Mouse (Mus musculus): ENCODE data around the gene Galnt17.

Galnt17 gene

DNA sequence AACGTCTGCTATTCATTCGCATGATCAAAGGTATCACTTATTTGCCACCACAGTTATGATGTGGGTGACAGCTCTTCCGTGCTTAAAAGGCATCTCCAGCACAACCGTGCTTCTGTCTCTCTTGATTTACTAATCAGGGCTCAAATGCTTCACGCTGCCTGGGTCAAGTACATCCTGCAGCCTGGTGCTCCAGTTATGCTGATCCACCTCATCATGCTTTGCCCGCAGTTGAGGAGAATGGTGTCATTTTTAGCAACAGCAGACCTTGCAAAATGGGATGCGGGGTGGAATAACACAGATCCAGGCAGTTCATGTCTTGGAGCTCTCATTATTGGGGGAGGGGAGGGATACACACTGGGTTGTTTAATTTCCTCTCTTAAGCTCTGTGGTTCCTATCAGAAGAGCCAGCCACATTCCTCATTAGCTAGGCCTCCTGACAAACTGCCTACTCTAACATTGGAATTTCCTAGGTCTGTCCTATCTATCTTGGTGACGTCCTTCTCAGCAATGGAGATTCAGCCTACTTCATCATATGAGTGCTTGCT lies 187.9 kb downstream of the Galnt17 start:
- DNase-seq (ENCODE audit: low spot score): no peak

- DNase-seq (ENCODE audit: low spot score): no peak
Observed at GRCm38 (mm10) chr5:131119896-131120295, 188.4 kb downstream of the Galnt17 start.

DNA sequence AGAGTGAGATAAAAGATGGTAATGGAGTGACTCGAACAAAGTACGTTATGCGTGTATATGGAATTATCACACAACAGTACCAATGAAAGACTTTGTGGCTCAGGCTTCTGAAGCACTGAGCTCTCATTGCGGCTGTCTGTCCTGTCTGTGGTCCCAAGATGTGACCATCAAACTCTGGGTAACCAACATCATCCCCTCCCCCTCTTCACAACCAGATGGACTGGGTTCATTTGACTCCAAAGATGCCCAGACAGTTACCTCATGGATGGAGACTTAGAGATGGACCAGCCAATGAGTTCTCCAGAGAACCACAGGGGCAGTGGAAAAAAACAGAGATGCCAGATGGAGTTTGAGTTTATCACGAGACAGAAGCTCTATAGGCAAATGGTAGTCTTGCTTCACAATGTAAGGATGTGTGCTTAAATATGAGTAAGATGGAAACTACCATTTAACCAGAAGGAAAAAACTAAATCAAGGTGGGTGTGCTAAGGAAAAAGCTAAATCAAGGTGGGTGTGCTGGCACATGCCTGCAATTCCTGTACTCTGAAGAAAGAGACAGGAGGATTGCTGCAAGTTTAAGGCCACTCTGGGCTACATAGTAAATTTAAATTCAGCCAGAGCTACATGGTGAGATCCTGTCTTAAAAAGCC lies 190.8 kb downstream of the Galnt17 start:
- no peak for DNase-seq (ENCODE audit: low spot score)

DNA sequence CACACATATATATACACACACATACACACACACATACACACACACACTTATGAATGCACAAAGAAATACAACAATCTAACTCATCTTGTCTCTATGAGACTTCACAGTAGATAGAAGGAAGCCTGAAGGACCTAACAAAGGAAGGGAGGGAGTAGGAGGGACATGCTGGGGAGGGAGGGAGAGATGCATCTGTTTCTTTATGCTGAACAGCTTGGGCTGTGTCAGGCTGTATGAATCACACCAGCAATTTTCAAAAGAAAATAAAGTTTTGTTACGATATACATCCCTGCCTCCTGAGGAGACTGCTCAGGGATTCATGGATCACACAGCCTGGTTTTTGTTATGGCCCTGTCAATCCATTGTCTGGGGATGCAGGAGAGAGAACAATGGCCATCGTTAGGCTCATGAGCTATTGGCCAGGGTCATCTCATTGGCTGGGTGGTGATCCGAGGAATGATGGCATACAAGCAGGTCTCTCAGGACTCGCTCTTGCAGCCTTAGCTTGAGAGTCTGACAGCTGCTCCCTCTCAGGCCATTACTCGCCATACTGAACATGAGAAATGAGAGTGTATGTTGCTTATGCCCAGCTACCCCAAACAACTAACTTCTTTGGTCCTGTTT lies 194.3 kb downstream of the Galnt17 start:
- DNase-seq (ENCODE audit: low spot score): no peak

GRCm38 (mm10) chr5:131107188-131107587 lies 201.1 kb downstream of the Galnt17 start:
- no peak for DNase-seq (ENCODE audit: low spot score)

- DNase-seq (ENCODE audit: low spot score): no peak
Observed at GRCm38 (mm10) chr5:131096824-131097223, 211.5 kb downstream of the Galnt17 start.

DNA sequence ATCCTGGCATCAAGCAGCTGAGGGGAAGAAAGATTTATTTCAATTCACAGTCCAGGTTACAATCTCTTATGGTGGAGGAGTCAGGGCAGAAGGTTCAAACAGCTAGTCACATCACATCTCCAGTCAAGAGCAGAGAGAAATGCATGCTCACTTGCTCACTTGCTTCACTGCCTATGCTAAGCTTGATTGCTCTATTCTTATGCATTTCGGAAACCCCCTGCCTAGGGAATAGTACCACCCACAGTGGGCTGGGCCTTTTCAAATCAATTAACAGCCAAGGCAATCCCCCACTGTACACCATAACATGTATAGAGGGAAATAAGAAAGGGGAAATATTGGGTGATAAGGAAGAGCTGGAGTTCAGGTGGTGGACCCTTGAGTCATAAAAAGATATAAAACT lies 212.7 kb downstream of the Galnt17 start:
- DNase-seq (ENCODE audit: low spot score): no peak

GRCm38 (mm10) chr5:131094771-131095170 lies 213.5 kb downstream of the Galnt17 start:
- no peak for DNase-seq (ENCODE audit: low spot score)

- no peak for DNase-seq (ENCODE audit: low spot score)
Observed at GRCm38 (mm10) chr5:131094138-131094537, 214.2 kb downstream of the Galnt17 start.

DNA sequence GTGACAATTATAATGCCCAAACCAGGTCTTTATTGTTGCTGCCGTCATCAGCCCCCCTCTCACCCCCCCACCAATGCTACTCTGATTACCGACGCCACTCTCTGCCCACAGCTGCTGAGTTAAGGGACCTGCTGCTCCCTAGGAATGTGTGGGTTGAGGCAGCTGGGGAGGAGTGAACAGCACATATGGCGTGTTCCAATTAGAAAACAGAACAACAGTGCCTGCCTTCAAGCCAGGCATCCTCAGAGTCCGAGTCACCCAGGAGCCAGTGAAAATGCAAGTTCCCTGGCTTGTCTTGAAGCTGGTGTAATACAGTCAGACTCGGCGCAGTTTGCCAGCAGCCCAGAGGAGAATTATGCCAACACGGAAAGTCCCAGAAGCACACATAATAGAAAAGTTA lies 218.4 kb downstream of the Galnt17 start:
- no peak for DNase-seq (ENCODE audit: low spot score)

DNA sequence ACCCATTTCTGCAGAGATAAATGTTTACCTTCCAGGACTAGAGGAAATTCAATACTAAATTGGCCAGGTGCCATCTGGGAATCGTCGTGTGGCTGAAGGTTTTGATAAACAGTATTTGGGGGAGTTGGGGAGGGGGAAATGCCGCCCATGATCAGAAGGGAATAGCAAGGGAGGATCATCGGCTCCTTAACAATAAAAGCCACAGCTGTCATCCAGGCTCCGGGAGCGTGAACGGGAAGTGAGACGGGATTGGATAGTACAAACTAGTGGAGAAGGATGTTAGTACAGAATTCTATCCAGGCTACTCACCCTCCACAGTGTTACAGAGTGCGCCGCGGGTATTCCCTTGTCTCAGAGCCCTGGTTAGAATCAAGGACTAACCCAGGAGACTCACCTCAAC lies 219.4 kb downstream of the Galnt17 start:
- DNase-seq (ENCODE audit: low spot score): no peak

GRCm38 (mm10) chr5:131083072-131083657 lies 225.1 kb downstream of the Galnt17 start:
- DNase-seq (ENCODE audit: low spot score): no peak

DNA sequence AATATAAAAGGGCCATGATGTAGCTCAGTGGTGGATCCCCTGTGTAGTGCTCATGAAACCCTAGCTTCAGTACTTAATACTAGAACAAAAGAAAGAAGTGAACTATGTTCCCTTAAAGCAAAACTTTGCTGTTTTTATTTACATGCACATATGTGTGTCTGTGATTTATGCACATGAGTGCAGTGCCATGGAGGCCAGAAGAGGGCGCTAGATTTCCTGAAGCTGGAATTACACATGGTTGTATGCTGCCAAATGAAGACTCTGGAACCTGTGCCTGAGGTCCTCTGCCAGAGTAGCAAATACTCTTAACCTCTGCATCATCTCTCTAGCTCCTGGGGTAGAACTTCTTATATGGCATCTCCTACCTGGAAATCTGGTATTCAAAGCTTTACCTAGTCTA lies 230.6 kb downstream of the Galnt17 start:
- no peak for DNase-seq (ENCODE audit: low spot score)

DNA sequence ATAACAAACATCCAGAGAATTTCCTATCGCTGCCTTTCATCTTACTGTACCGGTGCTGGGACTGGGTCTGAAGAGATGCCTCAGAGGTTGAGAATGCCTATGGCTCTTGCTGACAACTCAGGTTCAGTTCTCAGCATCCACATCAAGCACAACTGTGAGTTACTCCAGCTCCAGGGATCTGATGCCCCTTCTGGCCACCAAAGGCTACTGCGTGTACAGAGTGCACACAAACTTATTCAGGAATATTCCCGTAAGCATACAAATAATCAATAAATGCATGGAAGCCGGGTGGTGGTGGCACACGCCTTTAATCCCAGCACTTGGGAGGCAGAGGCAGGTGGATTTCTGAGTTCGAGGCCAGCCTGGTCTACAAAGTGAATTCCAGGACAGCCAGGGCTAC lies 232.5 kb downstream of the Galnt17 start:
- no peak for DNase-seq (ENCODE audit: low spot score)

DNA sequence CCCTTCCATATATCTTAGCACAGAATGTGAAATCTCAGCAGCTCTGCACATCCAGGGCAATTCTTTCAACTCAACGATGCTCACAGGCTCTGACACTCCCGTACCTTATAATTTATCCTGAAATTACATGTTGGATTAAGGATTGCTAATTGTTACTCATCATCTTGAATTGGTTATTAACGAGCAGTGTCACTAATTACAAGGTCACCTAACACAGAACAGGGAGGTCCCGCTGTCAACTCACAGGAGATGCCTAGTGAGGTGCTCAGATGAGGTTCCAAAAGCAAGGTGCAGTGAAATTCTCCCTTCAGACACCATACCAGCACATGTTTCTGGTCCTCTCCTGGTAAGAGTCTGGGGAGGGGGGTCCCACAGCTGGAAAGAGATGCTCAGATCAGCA lies 234.0 kb downstream of the Galnt17 start:
- DNase-seq (ENCODE audit: low spot score): no peak

- DNase-seq (ENCODE audit: low spot score): no peak
Observed at GRCm38 (mm10) chr5:131065174-131065573, 243.1 kb downstream of the Galnt17 start.

DNA sequence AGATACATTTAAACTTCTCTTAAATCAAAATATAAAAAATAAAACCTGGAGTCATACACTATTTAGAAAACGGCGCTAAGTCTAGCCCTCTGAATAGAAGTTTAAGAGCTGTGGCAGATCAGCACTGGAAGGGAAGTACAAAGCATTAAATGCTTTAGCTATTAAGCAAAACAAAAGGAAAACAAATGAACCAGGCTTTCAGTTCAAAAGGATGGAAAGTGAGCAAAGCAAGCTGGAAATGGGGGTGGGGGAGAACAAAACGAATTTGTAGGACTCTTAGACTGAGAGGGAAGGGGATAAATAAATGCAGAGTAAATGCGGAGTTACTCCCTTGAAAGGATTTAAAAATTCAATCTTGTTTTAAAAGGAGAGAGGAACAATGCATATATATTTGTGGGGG lies 259.8 kb downstream of the Galnt17 start:
- no peak for DNase-seq (ENCODE audit: low spot score)

- no peak for DNase-seq (ENCODE audit: low spot score)
Observed at GRCm38 (mm10) chr5:131043130-131043529, 265.2 kb downstream of the Galnt17 start.

DNA sequence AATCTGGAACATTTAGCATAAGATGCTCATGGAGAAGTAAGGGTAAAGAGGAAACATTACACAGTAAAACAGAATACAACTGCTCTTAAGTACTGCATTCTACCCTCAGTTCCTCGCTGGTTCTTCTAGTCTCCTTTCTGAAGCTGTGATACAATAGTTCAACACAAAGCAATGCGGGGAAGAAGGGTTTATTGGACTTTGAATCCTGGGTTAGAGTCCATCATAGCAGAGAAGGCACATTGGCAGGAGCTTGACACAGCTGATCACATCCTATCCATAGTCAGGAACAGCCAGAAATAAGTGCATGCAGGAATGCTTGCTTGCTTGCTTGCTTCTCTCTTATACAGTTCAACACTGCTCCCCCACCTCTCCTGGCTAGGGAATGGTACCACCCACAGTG lies 267.9 kb downstream of the Galnt17 start:
- no peak for DNase-seq (ENCODE audit: low spot score)

DNA sequence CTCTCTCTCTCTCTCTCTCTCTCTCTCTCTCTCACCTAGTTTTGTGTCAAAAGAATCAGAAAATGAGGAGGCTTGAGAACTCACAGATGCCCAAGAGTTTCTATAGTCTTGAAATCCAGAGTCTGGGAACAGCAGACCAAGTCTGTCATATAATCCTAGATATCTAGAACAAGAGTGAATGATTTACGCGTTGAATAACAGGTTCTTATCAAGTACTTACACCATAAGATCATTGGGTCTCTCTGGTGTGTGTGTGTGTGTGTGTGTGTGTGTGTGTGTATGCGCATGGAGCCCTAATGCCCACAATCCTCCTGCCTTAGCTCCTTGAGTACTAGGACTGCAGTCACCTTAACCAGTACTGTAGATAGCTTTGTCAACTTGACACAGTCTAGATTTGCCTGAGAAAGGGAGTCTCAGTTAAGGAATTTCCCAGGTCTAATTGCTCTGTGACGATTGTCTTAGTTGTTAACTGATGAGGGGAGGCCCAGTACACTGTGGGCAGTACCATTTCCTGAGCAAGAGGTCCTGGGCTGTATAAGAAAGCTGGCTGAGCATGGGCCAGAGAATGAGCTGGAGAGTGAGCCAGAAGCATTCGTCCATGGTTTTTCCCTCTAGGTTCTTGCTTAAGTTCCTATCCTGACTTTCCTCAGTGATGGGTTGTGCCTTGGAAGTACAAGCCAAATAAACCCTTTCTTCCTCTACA lies 268.5 kb downstream of the Galnt17 start:
- no peak for DNase-seq (ENCODE audit: low spot score)

- DNase-seq (ENCODE audit: low spot score): no peak
Observed at GRCm38 (mm10) chr5:131024506-131024905, 283.8 kb downstream of the Galnt17 start.

DNA sequence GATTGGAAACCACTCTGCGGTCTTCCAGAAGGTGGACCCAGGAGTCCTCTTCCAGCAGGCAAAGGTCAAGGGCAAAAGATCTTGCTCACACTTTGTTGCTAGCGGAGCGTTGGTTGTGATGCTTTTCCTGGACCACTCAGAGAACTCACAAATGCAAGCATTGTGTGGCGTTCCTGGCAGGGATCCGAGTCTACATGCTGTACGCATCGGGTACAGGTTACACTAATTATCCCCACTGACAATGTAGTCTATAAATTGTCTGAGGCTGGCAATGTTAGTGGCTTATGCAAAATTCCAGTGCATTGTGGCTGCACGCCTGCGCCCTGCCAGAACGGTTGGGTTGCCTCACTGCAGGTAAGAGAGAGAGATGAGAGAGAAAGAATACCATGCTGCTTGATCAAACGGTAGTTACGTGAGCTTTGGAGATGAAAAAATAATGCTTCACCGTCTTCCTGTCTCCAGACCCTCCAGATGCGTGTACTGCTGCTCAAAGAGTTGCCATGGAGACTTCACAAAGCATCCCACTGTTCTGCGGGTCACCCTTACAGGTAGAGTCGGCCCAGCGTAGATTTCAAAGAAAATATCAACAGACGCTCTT lies 285.8 kb downstream of the Galnt17 start:
- DNase-seq (ENCODE audit: low spot score): no peak

All from urinary bladder, postnatal 10 days (tissue).